Mouse (Mus musculus) left cerebral cortex, postnatal 36 days (tissue): ENCODE measurements around the gene Tmem174. TPM values are rescaled to one million over a fixed set of nuclear protein-coding genes. Genes with fewer than 3 reads are reported as not detected.

Source experiments
- DNase-seq, 2 experiments: peaks; one replicate each; pipeline ENCODE4 v3.0.0; 2021 to 2022; ENCODE audit warnings: low spot score in 2 of 2, mixed read lengths in 1 of 2
- intact Hi-C: fragments of 180-260 bp; cut with DNase I; formaldehyde crosslinking; loops from one replicate; pipeline ENCODE4 v1.15.1; 2025
- total RNA-seq, 2 experiments: library from RNA; stranded (reverse); gene quantifications; 2 replicates each; pipeline ENCODE4 v1.2.3; 2021

Tmem174 gene
- total RNA-seq, result not detected

DNA sequence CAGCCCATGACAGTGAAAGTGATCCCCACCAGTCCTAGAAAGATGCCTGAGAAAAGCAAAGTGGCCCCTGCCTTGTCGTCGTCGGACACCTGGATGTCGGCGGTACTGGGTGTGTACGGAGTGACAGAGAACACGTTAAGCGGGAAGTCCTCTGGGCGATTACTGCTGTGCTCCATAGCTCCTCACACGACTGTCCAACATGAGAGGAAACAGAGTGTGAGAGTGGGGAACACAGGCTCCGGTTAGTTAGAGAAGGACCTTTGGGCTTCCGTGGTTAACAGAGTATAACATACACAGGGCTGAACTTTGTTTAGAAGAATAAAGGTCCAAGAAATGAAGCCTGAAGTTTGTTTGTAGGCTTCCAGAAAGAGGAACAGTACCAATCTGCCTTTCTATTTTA is at the start of gene Tmem174:
Tmem174 (minus strand) TSS at position 266 of the 400 bp plus-strand sequence.
- DNase-seq, result no peak
- intact Hi-C loops, result no loop called here

DNA sequence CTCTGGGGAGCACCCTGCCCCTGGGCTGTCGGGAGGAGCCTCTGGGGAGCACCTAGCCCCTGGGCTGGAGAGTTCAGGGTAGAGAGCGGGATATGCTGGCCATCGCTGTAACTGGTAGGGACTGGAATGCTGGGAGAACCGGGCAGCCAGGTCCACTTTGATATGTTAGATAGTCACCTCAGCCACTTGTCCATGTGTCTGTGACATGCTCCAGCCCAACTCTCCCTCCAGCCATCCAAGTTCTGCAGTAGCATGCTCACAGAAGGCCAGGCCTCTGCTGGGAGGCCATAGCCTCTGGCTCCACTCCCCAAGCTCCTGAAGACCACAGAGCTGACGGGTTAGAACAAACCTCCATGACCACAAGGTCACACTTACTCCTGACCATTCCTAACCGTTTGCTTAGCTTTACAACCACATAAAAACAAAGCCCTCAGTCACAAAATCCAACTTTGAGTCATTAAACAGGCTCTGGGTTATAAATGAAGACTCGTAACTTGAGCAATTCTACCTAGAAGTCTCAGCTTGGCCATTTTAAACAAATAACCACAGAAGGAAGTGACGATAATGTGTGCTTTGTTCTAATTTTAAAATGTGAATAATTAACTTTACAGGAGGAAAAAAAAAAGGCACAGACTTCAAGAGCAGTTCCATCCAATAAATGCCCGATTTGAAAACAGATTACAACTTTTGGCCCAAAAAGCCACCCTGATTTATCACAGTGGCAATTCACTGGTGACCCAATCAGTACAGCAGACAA is 47.1 kb upstream of the Tmem174 start:
- intact Hi-C loops, result no loop called here
- DNase-seq, result no peak

DNA sequence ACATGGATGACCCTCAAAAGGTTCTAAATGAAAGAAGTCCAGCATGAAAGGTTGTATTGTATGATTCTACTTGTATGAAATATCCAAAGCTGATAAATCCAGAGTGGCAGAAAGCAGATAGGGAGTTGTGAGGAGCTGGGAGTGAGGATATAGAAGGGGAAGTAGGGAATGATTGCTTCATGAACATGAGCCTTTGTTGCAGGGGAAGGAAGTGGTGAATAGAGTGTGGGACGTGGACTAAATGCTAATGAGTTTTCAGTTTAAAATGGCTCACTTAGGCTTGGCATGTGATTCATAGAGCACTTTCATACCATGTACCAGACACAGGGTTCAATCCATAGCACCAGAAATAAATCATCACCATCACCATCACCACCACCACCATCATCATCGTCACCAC is 46.2 kb upstream of the Tmem174 start:
- no peak for DNase-seq
- intact Hi-C loops, result no loop called here

DNA sequence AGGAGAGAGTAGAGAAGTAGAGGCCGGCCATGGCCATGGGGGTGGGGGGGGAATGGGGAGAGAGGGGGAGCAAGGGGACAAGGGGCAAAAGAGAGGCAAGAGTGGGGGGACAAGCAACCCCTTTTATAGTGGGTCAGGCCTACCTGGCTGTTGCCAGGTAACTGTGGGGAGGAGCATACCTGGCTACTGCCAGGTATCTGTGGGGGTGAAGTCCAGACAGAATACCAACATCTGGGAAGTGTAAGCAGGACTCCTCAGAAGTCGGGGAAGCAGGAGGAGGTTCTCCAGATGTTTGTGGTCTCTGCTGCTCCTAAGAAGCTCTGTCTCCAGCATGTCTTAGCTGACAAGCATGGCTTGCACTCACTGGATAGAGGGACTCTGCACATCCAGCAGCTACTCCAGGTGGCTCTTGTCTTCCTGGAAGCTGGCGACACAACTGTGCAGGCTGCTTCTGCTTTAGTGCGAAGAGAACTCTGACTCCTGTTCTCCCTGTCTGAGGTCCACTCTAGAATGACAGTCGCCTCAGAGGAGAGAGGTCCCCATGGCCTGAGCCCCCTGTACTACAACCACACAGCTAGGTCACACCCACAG is 43.4 kb upstream of the Tmem174 start:
- no peak for DNase-seq
- intact Hi-C loops, result no loop called here

DNA sequence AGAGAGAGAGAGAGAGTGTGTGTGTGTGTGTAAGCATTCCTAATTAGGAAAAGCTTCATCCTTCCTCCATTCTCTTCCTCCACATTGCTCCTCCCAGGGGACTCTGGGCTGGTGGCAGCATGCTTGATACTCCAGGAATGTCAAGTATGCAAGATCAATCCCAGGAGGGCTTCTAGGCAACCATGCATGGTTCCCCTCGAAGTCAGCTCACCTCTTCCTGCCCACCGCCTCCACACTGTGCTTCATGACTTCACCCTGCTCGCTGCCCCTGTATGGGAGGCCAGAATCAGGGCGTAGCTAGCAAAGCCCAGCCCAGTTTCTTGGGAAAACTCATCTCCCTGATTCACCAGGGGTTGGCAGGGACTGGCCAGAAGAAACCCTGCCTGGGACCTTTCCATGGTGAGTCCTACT is 42.4 kb upstream of the Tmem174 start:
- intact Hi-C loops, result no loop called here
- DNase-seq, result no peak

DNA sequence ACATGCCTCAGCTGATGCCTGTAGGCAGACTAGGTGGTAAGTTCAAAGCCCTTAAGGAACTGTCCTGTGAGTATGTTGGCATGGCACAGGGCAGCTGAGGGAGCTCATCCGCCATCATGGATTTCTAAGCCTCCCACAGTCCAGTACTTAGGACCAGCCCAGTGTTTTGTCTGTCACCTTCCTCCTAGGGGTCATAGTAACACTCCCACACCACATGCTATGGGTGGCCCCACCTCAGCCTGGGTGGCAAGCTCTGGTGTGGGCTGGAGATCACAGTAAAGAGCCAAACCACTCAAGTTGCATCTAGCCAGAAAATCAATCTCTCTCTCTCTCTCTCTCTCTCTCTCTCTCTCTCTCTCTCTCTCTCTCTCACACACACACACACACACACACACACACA is 42.0 kb upstream of the Tmem174 start:
- intact Hi-C loops, result no loop called here
- DNase-seq, result no peak

DNA sequence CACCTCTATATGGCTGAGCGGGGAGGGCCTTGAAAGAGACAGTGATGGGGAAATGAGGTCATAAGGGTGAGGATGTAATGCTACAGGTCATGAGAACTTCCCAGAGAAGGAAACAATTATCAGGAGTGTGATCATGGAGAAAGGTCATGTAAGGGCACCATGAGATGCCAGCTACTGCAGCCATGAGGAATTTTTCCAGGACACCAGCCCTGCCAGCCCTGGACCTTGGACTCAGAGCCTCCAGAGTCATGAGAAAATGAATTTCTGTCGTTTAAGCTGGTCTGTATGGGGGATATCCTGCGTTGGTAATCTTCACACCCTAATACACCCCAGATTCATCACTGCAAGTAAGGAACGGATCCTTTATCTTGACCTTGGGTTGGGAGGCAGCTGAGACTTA is 36.7 kb upstream of the Tmem174 start:
- no peak for DNase-seq
- intact Hi-C loops, result no loop called here

DNA sequence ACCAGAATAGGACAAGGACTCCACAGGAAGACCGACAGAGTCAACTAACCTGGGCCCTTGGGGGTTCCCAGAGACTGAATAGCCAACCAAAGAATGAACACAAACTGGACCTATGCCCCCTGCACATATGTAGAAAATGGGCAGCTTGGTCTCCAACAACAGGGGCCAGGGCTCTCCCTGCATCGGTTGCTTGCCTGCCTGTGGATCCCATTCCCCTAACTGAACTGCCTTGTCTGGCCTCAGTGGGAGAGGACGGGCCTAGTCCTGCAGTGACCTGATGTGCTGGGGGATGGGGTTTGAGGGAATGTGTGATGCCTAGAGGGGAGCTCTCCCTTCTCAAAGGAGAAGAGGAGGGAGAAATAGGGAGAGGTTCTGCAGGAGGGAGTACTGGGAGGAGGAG is 32.1 kb upstream of the Tmem174 start:
- DNase-seq, result no peak
- intact Hi-C loops, result no loop called here

DNA sequence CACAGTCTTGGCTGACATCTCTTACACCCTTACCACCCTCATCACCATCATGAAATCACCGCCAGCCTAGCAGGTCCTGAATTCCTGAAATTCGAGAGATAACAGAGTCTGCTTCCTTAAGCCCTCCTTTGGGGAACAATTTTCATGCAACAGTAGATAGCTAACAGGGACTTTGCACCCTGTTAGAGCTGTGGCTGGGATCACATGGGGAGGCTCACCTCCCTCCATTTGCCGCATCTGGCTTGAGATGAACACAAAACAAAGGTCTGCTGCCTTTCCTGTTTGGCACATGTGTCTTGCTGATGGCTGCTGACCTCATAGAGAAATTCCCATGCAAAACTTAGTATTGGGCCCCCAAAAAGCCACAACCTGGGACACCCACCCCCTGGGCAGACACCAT is 30.1 kb upstream of the Tmem174 start:
- intact Hi-C loops, result no loop called here

DNA sequence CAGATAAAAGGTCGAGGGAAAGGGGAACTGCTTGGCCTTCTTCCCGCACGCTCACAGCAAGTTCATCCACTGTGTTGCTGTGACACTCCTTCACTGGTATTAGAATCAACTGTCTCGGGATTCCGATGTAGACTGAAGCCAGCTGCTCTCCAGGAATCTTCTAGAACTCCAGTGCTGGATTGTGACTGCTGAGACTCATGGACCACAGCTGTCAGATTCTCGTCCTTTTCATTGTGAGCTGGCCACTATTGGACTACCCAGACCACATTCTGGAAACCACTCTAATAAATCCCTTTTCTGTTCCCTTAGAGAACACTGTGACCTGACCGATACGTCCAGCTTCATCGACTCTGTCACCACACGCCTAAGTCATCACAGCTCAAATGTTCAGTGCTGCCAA is 28.0 kb upstream of the Tmem174 start:
- no peak for DNase-seq
- intact Hi-C loops, result no loop called here

More for the DNA sequence above, 30.1 kb upstream of the Tmem174 start:
- DNase-seq, result no peak

DNA sequence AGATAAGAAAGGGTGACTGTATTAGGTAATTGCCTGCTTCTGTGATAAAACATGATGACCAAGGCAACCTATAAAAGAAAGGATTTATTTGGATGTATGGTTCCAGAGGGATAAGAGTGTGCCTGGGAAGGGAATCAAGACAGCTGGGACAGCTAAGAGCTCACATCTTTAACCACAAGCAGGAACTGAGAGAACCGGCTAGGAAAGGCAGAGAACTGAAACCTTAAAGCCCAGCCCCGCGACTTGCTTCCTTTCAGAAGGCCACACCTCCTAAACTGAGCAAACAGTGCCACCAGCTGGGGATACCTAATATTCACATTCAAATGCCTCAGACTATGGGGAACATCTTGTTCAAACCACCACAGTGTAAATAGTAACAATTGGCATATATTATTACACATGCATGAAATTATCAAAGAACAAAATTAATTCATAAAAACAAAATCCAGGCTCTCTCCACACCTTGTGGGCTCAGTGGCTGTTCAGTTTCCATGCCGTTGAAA is 25.0 kb upstream of the Tmem174 start:
- no peak for DNase-seq
- intact Hi-C loops, result no loop called here

DNA sequence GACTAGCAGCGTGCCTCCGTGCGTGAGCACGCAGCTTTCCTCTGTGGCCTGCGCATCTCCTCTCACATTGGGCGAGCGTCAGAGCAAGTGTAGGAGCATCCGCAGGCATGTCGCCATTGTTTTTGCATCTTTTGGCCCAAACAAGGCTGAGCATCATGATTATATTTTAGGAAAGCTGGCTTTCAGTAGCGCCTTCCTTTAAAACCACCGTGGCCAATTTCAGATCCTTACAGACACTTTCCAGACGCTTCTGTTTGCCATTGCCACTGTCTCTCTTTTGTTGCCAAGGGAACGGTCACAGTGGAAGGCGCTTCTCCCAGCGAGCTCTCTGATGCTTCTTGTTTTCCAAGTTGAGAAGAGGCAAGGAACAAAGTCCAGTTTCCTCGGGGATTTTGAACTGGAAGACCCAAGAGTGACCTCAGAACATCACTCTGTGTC is 18.8 kb upstream of the Tmem174 start:
- intact Hi-C loops, result no loop called here
- DNase-seq, result peak; percentile 49 to 64

DNA sequence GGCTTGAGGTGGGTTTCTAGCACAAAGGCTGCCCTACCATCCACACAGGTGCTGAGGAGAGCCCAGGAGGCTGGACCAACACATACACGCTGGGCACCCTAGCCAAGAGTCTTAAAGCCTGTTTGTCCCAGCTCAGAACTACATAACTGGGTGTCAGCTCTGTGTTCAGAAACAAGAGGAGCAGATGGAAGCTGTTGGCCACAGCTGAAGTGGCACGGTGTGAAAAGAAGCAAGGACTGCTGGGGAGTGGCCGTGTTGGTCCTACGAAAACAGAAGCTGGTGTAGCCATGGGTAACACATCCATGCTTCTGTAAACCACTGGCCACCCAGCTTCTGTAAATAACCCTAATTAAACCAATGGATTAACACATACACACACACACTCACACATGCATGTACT is 18.1 kb upstream of the Tmem174 start:
- peak in 1 of 2 experiments; percentile 11 for DNase-seq
- intact Hi-C loops, result no loop called here

DNA sequence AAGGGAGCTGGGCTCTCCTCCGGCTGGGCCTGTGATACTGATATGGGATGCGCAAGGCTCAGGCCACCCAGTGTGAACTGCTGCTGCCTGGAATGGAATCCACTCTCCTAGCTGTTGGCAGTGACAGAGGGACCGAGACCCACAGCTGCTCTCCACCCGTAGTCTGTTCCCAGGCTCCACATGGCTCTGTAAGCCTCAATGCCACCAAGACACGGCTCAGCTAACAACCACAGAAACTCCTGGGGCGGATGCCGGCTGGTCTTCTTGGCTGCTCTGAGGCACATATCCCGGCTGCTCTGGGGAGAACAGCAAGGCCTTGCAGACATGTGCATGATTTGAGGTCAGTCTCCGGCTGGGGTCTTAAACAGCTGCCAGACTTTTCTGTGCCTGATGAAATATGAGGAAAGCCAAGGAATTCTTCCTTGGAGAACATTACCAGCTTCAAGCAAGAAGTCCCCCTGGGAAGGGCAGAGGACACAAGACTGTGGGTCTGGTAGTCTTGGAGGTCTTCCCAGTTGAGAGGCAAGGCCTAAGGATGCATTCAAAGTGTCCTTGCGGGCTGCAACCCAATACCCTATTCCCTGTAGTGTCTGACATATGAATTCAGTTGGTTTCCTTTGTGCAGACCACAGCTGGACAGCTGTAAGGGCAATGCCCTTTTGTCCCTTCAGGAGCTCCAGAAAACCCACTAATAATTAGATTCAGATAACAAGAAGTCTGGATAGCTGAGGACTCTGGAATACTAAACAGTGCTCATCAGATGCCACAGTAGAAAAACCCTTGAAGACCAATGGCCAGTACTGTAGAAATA is 17.1 kb upstream of the Tmem174 start:
- intact Hi-C loops, result no loop called here
- DNase-seq, result peak in 1 of 2 experiments; percentile 6

DNA sequence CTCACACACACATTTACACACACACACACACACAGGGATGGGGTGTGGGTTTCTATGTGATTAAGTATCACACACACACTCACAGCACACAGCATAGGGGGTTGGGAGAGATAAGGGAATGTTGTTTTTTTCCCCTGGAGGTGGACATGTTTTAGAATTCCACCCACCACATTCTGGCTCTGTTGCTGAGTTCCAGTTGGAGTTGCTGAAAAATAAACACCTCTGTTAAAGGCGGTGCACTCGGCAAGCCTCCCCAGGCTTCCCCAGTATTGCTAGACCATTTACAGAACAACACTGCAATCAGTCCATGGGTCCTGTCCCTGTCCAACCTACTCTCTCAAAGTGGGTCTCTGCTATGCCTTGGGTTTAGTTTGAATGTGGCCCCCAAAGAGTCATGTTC is 15.0 kb upstream of the Tmem174 start:
- DNase-seq, result peak in 1 of 2 experiments; percentile 38
- intact Hi-C loops, result no loop called here

DNA sequence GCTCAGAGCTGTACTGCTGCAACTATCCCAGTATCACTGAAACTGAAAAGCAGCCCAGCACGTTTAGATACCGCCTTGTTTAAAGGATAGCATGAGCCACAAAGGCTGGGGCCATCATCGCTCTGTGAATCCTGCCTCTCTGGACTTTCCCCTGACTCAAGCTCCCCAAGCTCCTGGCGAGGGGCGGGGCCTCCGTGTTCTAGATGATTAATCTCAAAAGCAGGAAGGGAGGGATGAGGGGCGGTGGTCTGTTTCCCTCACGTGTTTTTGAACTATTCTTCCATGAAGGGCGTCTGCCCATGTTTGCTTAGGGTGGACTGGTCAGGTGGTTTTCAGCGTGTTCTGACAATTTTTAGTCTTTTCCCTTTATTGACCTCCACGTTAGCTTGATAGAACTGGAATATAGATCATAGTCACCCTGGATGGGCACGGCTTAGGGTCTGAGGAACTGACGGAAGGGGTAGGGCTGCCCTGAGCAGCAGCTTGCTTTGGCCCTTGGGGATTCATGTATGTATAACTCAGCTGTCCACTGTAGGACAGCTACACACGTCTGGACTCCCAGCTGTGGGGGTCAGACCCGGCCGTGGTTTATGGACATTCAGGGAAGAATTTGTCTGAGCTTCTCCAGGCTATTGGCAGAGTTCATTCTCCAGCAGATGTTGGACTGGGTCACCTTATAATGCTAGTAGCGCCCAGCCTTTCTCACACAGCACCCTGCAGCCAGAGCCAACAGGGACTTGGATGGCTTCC is 14.2 kb upstream of the Tmem174 start:
- intact Hi-C loops, result no loop called here
- DNase-seq, result no peak

DNA sequence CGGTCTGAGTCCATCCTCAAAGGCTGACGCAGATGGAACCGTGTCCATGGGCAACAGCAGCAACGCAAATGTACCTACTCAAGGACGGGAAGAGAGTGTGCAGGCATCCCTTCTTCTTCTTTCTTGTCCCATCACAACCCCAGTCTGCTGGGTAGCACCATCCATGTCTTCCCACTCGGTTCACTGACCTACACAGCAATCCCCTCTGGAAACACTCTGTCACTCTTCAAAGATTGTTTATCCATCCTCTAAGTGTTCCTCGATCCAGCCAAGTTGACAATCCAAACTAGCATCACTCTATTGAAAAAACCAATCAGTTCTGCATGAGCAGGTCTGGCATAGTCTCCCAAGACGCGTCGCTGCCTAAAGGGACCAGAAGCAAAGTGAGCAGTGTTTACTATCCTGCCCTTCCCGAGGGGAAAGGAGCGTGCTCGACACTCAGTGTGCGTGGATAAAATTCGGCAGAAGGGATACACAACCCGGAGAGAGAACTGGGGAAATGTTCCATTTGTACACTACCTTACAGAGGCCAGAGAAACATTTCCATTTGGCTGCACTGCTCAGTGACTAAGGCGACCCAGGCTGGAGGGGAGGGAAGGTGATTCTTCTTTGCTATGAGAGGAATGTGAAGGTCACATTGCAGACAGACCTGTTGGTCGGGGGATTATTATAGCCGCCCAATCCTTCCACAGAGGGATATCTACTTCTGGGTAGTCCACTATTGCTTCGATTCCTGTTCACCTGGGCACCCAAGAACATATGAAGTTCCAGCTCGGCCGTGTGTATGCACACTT is 10.8 kb upstream of the Tmem174 start:
- no peak for DNase-seq

DNA sequence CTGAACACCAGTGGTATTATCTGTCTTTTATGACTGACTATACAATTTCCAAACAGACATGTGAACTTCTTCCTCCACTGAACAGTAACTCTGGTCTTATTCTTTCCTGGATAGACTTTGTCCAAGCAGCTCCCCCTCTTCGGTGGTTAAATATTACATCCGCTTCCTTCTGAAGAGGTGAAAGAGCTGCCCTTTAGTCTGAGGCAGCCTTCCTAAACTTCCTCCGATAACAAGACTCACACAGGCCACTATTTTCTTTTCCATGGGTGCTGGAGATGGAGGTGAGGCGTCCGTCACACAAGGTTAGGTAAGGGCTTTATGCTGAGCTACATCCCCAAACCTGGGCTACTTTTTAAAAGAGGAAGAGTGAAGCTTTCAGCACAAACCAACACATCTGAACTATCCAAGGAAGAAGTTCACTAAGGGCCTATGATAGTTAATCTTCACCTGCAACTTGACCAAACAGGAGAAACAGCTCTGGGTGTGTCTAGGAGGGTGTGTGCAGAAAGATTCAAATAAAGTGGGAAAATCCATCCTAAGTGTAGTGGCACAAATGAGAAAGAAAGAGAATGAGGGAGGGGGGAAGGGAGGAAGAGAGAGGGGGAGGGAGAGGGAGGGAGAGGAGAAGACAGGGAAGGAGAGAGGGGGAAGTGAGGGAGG is 1.4 kb upstream of the Tmem174 start:
- no peak for DNase-seq

More for the DNA sequence above, 10.8 kb upstream of the Tmem174 start:
- intact Hi-C loops, result no loop called here

More for the DNA sequence above, 1.4 kb upstream of the Tmem174 start:
- intact Hi-C loops, result no loop called here
